In the genomic region with DNA sequence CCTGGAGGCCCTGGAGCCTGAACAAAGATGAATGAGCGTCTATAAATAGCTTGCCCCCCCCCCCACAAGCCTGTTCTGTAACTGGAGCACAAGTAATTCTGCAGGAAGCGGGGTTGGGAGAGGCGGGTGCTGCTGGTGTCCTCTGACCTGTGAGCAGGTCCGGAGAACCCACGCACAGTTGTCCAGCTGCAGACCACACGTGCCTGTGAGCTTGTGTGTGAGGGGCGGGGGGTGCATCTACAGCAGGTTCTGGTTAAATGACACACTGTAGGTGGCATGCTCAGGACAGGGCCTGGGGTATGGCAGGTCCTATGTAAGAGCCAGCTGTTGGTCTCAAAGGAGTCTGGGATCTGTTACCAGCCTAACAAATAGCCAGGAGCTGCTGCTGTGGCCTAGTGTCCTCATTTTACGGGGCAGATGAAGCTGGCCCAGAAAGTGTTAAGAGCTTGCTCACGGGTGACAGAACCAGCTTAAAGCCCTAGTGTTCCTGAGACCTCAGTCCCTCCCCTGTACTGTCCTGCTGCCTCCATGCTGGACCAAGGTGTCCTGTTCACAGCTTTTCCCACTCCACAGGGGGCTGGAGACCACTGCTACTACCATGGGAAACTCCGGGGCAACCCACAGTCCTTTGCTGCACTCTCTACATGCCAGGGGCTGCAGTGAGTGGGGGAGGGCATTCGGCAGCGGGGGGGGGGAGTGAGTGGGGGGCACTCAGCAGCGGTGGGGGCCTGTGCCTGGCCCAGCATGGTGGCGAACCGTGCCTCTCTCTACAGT, we compare ENCODE assay signal across 10 mouse cellular contexts. TPM values are rescaled to one million over a fixed set of nuclear protein-coding genes. Genes with fewer than 3 reads are reported as not detected.
DNase-seq lines count a peak whose midpoint lies in the region; ATAC-seq lines count a peak whose summit lies in the region.
"Had no signal": no experiment of that assay in that cellular context is flagged by ENCODE, and none has a peak within 500 bp of the region (broad histone marks: within the 10 kb centered on the region; RNA-seq: fewer than 3 reads in every experiment).

No protein-coding gene starts in this region.

- H3K27me3 ChIP-seq in forebrain, embryonic 10.5 days (ENCODE audit: poor library complexity, severe bottlenecking), result peaks cover 36% of the 10 kb centered on the region
- H3K27me3 ChIP-seq in forebrain, embryonic 14.5 days (replicated peaks; ENCODE audit: control insufficient read depth, insufficient read depth, low read length), result no peaks in the 10 kb centered on the region
- peaks cover 10% of the 10 kb centered on the region; the same call in 1 of the 2 replicates for H3K27me3 ChIP-seq in kidney, embryonic 15.5 days
- H3K27me3 ChIP-seq in limb, embryonic 10.5 days (ENCODE audit: low read depth, poor library complexity, severe bottlenecking), result peaks cover 19% of the 10 kb centered on the region

- no peak overlapping the region for H3K4me3 ChIP-seq in forebrain, embryonic 10.5 days
- no peak overlapping the region for H3K4me3 ChIP-seq in forebrain, embryonic 14.5 days (ENCODE audit: low read depth, low read length)
- H3K4me3 ChIP-seq in kidney, embryonic 15.5 days (replicated peaks), result no peak overlapping the region
- peak overlapping the region; percentile 1 for H3K4me3 ChIP-seq in limb, embryonic 10.5 days

- H3K4me1 ChIP-seq in forebrain, embryonic 10.5 days, result peaks cover 81% of the 10 kb centered on the region
- peaks cover 18% of the 10 kb centered on the region for H3K4me1 ChIP-seq in forebrain, embryonic 14.5 days (ENCODE audit: control insufficient read depth, insufficient read depth, low read length)
- peaks cover 50% of the 10 kb centered on the region for H3K4me1 ChIP-seq in kidney, embryonic 15.5 days
- peaks cover 70% of the 10 kb centered on the region for H3K4me1 ChIP-seq in limb, embryonic 10.5 days

- no peak overlapping the region for H3K9ac ChIP-seq in forebrain, embryonic 14.5 days (ENCODE audit: low read length)
- H3K9ac ChIP-seq in kidney, embryonic 15.5 days, result no peak overlapping the region

- no peak for ATAC-seq in forebrain, embryonic 14.5 days
- no peak for ATAC-seq in kidney, embryonic 15.5 days (replicated peaks; ENCODE audit: low FRiP score)

- no peak overlapping the region for H3K4me2 ChIP-seq in forebrain, embryonic 14.5 days (ENCODE audit: low read length)
- H3K4me2 ChIP-seq in kidney, embryonic 15.5 days, result no peak overlapping the region

- no peak for DNase-seq in forebrain, embryonic 10.5 days (ENCODE audit: extremely low spot score, low spot score)
- DNase-seq in forebrain, embryonic 14.5 days (ENCODE audit: low spot score), result no peak
- DNase-seq in kidney, postnatal 36 days, result no peak
- DNase-seq in cerebellum, adult 18-20 months, result peak; percentile 31 to 45
- no peak for DNase-seq in limb, embryonic 10.5 days (ENCODE audit: low spot score)
- DNase-seq in urinary bladder, postnatal 4 days (ENCODE audit: low spot score in 2 of 2), result no peak
- DNase-seq in adipocyte (ENCODE audit: low spot score), result no peak
- DNase-seq: B cell, adult 2 months; lung, adult 2 months had no signal

- no peaks in the 10 kb centered on the region for H3K9me3 ChIP-seq in forebrain, embryonic 10.5 days
- no peaks in the 10 kb centered on the region for H3K9me3 ChIP-seq in forebrain, embryonic 14.5 days (replicated peaks; ENCODE audit: control insufficient read depth, low read length)
- H3K9me3 ChIP-seq in kidney, embryonic 15.5 days (replicated peaks), result no peaks in the 10 kb centered on the region
- no peaks in the 10 kb centered on the region for H3K9me3 ChIP-seq in limb, embryonic 10.5 days (replicated peaks)

- WGBS in forebrain, embryonic 10.5 days, result 53% methylated on average over 15 of the region's 15 CpGs
- 53% methylated on average over 15 of the region's 15 CpGs for WGBS in forebrain, embryonic 14.5 days
- WGBS in kidney, embryonic 15.5 days, result 20% methylated on average over 15 of the region's 15 CpGs
- 27% methylated on average over 15 of the region's 15 CpGs for WGBS in limb, embryonic 10.5 days

- H3K36me3 ChIP-seq in forebrain, embryonic 10.5 days (replicated peaks), result no peaks in the 10 kb centered on the region
- H3K36me3 ChIP-seq in forebrain, embryonic 14.5 days (ENCODE audit: control insufficient read depth, insufficient read depth, low read length), result 0 out of 2 replicates have a peak, but pooled peaks cover under 1% of the 10 kb centered on the region
- no peaks in the 10 kb centered on the region for H3K36me3 ChIP-seq in kidney, embryonic 15.5 days
- H3K36me3 ChIP-seq in limb, embryonic 10.5 days, result peaks cover 5% of the 10 kb centered on the region

- H3K27ac ChIP-seq in forebrain, embryonic 10.5 days, result peak overlapping the region; percentile 91
- no peak overlapping the region for H3K27ac ChIP-seq in forebrain, embryonic 14.5 days (ENCODE audit: low read depth, low read length)
- 0 out of 2 replicates have a peak overlapping the region, but pooled peaks have one; percentile 37 for H3K27ac ChIP-seq in kidney, embryonic 15.5 days
- peak overlapping the region; percentile 94 for H3K27ac ChIP-seq in limb, embryonic 10.5 days

RNA-seq across cellular contexts. Expression of gene Adam11, which starts 9.6 kb away (rescaled TPM):
- polyA plus RNA-seq in forebrain, embryonic 10.5 days (2016; fragmentation: Nextera tagmentation; extraction: Ambion mirVana), result 11.7 and 13.2 TPM in 2 replicates
- 10.0 and 12.5 TPM in 2 replicates for polyA plus RNA-seq in forebrain, embryonic 14.5 days (2014; fragmentation: Nextera tagmentation; extraction: Ambion mirVana)
- 7.9 and 11.3 TPM in 2 replicates for polyA plus RNA-seq in kidney, embryonic 15.5 days (2015; fragmentation: Nextera tagmentation; extraction: Ambion mirVana)
- polyA plus RNA-seq in limb, embryonic 10.5 days (2016; fragmentation: Nextera tagmentation; extraction: Ambion mirVana), result 14.2 and 25.1 TPM in 2 replicates

RNA-seq across cellular contexts. Expression of gene Gjc1, which starts 48.7 kb away (rescaled TPM):
- 86.0 and 87.4 TPM in 2 replicates for polyA plus RNA-seq in forebrain, embryonic 10.5 days (2016; fragmentation: Nextera tagmentation; extraction: Ambion mirVana)
- polyA plus RNA-seq in forebrain, embryonic 14.5 days (2014; fragmentation: Nextera tagmentation; extraction: Ambion mirVana), result 41.5 and 47.0 TPM in 2 replicates
- 59.2 and 63.7 TPM in 2 replicates for polyA plus RNA-seq in kidney, embryonic 15.5 days (2015; fragmentation: Nextera tagmentation; extraction: Ambion mirVana)
- polyA plus RNA-seq in limb, embryonic 10.5 days (2016; fragmentation: Nextera tagmentation; extraction: Ambion mirVana), result 95.0 and 98.8 TPM in 2 replicates

Comparison
In these comparisons a context has a peak if more than half of its experiments do, and no peak if none do; other contexts are left out.
1. DNase-seq: peak in cerebellum, adult 18-20 months (2 of 2); none in forebrain, embryonic 10.5 days (single experiment), forebrain, embryonic 14.5 days (single experiment), kidney, postnatal 36 days (0 of 2), limb, embryonic 10.5 days (single experiment), urinary bladder, postnatal 4 days (0 of 2) and adipocyte (single experiment).